Mouse (Mus musculus): ENCODE measurements around the gene Kmt2a. TPM values are rescaled to one million over a fixed set of nuclear protein-coding genes. Genes with fewer than 3 reads are reported as not detected.
A peak's percentile ranks its signal among the peaks of the same experiment; 100 is the strongest.

Gene Kmt2a
- polyA plus RNA-seq, 1 experiment from 2014 or later = 13.1 TPM

DNA sequence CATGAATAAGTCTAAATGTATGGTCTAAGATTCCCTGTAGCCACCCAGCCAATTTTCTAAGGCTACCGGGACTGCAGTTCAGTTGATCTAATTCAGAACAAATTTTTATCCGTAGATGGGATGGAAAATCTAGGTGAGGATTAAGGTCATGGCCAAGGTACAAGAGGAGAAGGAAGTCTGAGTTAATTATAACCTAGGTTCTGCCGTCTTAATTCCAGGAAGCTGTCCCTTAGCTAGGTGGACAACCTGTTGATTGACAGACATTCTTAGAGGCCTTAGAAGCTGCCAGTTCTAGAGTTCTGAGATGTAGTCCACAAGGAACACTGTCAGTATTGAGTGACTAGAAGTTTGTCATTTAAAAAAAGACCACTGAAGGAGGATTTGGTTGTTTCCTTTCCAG, 18.6 kb upstream of the Kmt2a start:
- H3K27ac ChIP-seq = no peak overlapping the region
- H3K4me3 ChIP-seq (replicated peaks) = no peak overlapping the region
- H3K4me1 ChIP-seq (replicated peaks) = no peaks in the 10 kb centered on the region
- H3K27me3 ChIP-seq (replicated peaks) = no peaks in the 10 kb centered on the region
- WGBS = 62% methylated on average over 3 of the region's 3 CpGs
- no peaks in the 10 kb centered on the region for H3K36me3 ChIP-seq
- H3K4me2 ChIP-seq (replicated peaks) = no peak overlapping the region
- no peak for ATAC-seq
- H3K9ac ChIP-seq = no peak overlapping the region
- H3K9me3 ChIP-seq = no peaks in the 10 kb centered on the region

DNA sequence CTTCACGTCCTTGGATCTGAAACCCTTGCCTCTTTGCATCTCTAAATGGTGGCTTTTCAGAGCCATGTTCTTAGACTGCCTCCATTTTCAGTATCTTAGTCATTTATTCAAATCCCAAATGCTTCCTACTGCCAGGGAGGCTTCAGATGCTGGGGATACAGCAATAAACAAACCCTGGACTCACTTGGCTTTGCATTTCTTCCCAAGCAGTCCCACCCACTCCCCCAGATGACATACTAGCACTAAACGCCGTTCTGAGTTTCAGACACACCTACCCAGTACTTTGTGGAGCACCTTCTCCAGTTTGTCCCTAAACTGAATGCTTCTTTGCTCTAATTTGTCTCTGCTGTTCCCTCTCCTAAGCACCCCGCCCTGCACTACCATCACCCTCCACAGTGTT, 15.9 kb upstream of the Kmt2a start:
- Histone ChIP-seq H3K9me3 (no peaks in the 10 kb centered on the region), H3K27me3 (replicated peaks) (no peaks in the 10 kb centered on the region), H3K36me3 (no peaks in the 10 kb centered on the region), H3K4me1 (replicated peaks) (no peaks in the 10 kb centered on the region), H3K27ac (no peak overlapping the region), H3K9ac (no peak overlapping the region), H3K4me3 (replicated peaks) (no peak overlapping the region), H3K4me2 (replicated peaks) (no peak overlapping the region)
- ATAC-seq = no peak
- WGBS = 59% methylated on average over 4 of the region's 4 CpGs

DNA sequence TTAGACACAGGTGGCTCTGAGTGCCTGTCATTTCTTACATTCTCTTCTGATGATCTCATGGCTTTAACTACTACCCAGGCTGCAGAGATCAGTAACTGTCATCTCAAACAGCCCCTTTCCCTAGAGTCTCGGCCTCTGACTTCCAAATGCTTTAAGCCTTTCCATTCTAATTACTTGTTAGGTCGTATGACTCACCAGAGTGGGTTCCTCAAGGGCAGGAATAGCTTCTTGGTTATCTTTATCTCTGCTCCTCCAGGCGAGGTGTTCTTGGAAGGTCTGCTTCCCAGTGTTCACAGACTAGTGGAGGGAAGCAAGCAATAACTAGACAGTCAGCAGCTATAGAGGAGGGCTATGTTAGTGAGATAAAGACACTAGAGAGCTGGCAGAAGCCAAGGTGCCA, 11.6 kb upstream of the Kmt2a start:
- H3K27me3 ChIP-seq (replicated peaks) = no peaks in the 10 kb centered on the region
- H3K4me1 ChIP-seq (replicated peaks) = no peaks in the 10 kb centered on the region
- no peak overlapping the region for H3K4me2 ChIP-seq (replicated peaks)
- no peak overlapping the region for H3K27ac ChIP-seq
- 42% methylated on average over 3 of the region's 3 CpGs for WGBS
- no peaks in the 10 kb centered on the region for H3K9me3 ChIP-seq
- no peak overlapping the region for H3K9ac ChIP-seq
- no peaks in the 10 kb centered on the region for H3K36me3 ChIP-seq
- H3K4me3 ChIP-seq (replicated peaks) = no peak overlapping the region
- no peak for ATAC-seq

DNA sequence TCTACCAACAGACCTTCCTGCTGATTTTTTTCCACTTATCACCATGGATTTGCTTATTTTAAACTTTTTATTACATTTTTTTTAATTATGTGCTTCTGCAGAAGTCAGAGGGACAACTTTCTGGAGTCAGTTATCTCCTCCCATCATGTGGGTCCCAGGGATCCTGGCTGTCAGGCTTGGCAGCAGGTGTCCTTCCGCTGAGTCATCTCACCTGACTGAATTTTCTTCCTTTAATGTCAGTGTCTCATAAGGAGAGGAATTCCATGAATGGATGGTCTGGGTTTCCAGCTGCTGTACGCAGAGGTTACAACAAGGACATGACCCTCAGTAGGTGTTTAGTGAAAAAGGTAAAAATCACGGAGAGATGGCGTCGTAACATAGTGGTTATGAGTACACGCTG, 10.1 kb upstream of the Kmt2a start:
- H3K4me1 ChIP-seq (replicated peaks) = no peaks in the 10 kb centered on the region
- no peak overlapping the region for H3K4me2 ChIP-seq (replicated peaks)
- H3K27ac ChIP-seq = no peak overlapping the region
- H3K4me3 ChIP-seq (replicated peaks) = no peak overlapping the region
- no peak for ATAC-seq
- H3K9ac ChIP-seq = no peak overlapping the region
- WGBS = 87% methylated on average over 6 of the region's 6 CpGs
- no peaks in the 10 kb centered on the region for H3K9me3 ChIP-seq
- H3K27me3 ChIP-seq (replicated peaks) = no peaks in the 10 kb centered on the region
- H3K36me3 ChIP-seq = no peaks in the 10 kb centered on the region

DNA sequence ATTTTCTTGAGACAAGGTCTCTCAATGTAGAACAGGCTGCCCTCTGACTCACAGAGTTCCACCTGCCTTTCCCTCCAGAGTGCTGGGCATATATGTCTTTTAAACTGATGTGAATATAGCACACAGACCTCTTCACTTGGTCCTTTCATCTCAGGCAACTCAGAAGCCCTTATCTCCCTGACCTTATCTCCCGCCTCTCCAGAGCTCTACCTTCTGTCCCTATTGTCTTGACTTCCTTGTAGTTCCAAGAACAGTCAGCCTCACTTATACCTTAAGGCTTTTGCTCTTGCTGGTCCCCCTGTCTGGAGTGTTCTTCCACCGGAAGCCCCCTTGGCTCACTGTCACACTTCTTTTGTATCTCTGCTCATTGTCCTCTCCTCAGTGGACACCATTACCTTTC, 9.0 kb upstream of the Kmt2a start:
- WGBS = 46% methylated on average over 2 of the region's 2 CpGs

DNA sequence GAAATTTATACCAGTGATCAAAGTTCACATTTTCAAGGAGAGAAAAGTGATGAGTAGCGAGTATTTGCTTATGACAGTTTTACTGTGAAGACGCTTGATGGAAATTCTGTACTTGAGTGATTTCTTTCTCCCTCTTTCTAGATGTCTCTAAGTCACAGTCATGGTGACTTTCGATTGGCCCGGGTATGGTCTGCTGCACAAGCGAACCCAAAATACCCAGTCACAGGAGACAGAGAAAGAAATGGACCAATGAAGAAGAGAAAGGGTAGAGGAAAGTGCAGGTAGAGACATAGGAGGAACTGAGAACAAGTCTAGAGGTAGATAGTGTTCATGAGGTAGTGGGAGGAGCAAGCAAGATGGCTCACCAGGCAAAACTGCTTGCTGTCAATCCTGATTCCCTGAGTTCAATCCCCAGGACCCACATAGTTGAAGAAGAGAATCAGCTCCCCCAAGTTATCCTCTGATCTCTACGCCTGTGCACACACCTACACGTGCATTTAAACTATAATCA, 7.1 kb upstream of the Kmt2a start:
- WGBS = 85% methylated on average over 7 of the region's 7 CpGs
- no peak overlapping the region for H3K4me2 ChIP-seq (replicated peaks)

More for the DNA sequence above, 9.0 kb upstream of the Kmt2a start:
- Histone ChIP-seq H3K27me3 (replicated peaks) (no peaks in the 10 kb centered on the region), H3K4me3 (replicated peaks) (no peak overlapping the region), H3K4me2 (replicated peaks) (no peak overlapping the region), H3K4me1 (replicated peaks) (no peaks in the 10 kb centered on the region), H3K27ac (no peak overlapping the region), H3K9me3 (no peaks in the 10 kb centered on the region), H3K36me3 (no peaks in the 10 kb centered on the region), H3K9ac (no peak overlapping the region)
- ATAC-seq = no peak; the same call in 1 of the 2 replicates

DNA sequence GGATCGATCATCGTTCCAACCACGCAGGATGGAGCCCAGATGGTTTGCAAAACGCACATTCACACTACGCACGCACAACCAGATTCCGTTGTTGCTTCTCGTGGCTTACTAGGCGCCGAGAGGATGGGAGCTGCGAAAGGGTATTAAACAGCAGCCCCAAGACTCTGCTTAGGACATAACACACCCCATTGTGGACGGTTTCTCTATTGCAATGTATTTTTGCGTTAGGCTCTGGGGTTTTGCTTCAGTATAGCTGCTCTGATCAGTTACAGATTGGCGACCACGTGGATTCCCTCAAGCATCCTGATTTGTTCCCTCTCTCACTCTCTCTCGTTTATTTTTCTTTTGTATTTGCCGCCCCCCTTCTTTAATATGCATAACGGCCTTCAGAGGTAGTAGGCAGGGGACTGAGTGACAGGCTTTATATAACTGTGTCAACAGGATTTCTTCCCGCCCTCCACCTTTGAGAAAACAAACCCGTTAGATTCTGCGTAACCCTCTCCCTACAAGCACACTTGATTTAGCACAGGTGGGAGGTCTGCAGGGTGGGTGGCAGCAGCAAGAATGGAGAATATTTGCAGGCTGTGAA, 2.0 kb upstream of the Kmt2a start:
- Histone ChIP-seq H3K4me1 (replicated peaks) (peaks cover 26% of the 10 kb centered on the region), H3K9me3 (no peaks in the 10 kb centered on the region), H3K27ac (peak overlapping the region; percentile 98; the same call in 1 of the 2 replicates), H3K4me3 (replicated peaks) (peak overlapping the region; percentile 99), H3K36me3 (no peaks in the 10 kb centered on the region), H3K27me3 (replicated peaks) (no peaks in the 10 kb centered on the region), H3K9ac (peak overlapping the region; percentile 78; the same call in 1 of the 2 replicates), H3K4me2 (replicated peaks) (peak overlapping the region; percentile 99)
- no peak for ATAC-seq
- WGBS = under 1% methylated on average over 21 of the region's 21 CpGs

More for the DNA sequence above, 7.1 kb upstream of the Kmt2a start:
- ATAC-seq = no peak
- H3K36me3 ChIP-seq = no peaks in the 10 kb centered on the region
- H3K27me3 ChIP-seq (replicated peaks) = no peaks in the 10 kb centered on the region
- H3K4me3 ChIP-seq (replicated peaks) = no peak overlapping the region
- no peaks in the 10 kb centered on the region for H3K9me3 ChIP-seq
- peaks cover 3% of the 10 kb centered on the region for H3K4me1 ChIP-seq (replicated peaks)
- H3K27ac ChIP-seq = no peak overlapping the region
- no peak overlapping the region for H3K9ac ChIP-seq

DNA sequence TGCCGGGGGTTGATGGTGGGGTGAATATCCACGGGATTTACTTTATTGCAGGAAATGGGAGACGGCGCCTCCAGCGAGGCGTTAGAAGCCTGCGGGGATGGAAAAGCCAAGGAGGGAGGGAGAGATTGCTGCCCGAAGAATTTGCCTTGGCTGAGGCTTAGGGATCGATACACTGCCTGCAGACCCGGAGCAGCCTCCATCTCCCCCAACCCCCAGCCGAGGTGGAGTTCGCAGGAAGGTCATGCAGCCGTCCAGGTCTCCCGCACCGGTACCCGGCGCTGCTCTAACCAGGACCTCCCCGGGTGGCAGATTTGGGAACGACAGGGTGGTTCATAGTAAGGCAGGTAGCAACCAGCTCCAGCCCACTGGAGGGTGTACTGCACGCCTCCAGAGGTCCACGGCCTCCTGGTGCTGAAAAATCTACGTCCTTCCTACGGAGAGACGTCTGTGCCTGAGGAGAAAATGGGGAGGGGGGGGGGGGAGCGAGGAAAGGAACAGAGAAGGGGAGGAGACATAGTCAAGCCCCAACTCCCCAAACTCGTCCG, 1.4 kb upstream of the Kmt2a start:
- Histone ChIP-seq H3K36me3 (no peaks in the 10 kb centered on the region), H3K27me3 (replicated peaks) (no peaks in the 10 kb centered on the region), H3K4me3 (replicated peaks) (peak overlapping the region; percentile 99), H3K4me1 (replicated peaks) (peaks cover 31% of the 10 kb centered on the region), H3K9me3 (no peaks in the 10 kb centered on the region), H3K4me2 (replicated peaks) (peak overlapping the region; percentile 99), H3K9ac (peak overlapping the region; percentile 78), H3K27ac (peak overlapping the region; percentile 98)
- peak; percentile 43; the same call in 1 of the 2 replicates for ATAC-seq
- WGBS = under 1% methylated on average over 26 of the region's 27 CpGs

DNA sequence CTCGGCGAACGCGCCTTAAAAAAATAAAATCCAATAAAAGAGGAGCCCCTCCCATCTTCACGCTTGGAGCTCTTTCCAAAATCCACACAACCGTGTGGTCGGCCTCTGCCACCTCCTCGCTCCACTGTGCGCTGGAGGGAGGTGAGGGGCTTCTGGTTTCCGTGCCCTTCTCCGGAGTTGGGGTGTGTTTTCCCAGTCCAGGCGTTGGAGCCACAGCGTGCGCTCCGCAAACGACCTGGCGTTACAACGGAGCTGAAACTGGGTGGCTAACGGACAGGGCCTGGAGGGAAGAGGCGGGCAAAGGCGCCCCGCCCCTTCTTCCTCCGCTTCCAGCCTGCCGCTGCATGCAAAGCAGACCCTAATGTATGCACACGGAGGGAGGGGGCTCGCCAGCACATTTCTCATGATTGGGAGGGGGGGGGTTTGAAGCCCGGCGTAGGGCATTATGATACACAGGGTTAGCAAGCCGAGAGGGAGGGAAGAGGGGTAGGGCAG, 892 bp upstream of the Kmt2a start:
- peak; percentile 73 for ATAC-seq
- Histone ChIP-seq H3K9me3 (no peaks in the 10 kb centered on the region), H3K4me1 (replicated peaks) (peaks cover 36% of the 10 kb centered on the region), H3K4me3 (replicated peaks) (peak overlapping the region; percentile 99), H3K4me2 (replicated peaks) (peak overlapping the region; percentile 99), H3K27ac (peak overlapping the region; percentile 98), H3K27me3 (replicated peaks) (no peaks in the 10 kb centered on the region), H3K36me3 (no peaks in the 10 kb centered on the region), H3K9ac (peak overlapping the region; percentile 78)
- WGBS = under 1% methylated on average over 29 of the region's 29 CpGs

DNA sequence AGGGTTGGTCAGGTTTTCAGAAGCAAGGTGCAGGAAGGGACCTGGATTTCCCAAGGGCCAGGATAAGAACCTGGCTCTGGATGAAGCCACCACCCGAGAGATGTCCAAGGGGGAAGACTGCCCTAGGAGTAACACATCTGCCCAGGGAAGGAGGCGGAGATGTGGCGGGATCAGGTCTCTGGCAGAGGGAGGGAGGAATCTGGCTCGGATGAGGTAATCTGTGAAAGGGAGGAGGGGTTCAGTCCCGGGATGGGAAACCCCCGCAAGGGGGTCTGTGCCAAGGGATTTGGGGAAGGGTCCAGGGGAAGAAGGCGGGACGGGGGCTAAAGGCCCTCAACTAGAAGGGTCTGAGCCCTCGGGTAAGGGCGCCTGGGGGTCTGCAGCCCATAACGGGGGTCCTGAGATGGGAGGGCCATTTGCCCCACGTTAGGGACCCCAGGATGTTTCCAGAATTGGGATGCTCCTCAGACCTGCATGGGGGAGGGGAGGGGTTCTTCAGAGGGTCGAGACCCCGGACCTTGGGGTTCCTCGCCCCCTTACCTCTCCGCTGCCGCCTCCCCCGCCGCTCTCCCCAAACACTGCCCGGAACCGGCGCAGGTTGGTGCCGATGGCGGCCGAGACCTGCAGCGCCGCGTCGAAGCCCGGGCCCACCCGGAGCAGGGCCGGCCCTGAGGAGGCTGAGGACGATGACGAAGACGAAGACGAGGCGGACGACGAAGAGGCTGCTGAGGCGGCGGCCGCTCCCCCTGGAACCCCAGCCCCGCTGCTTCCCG, 601 bp downstream of the Kmt2a start:
- Histone ChIP-seq H3K9ac (peak overlapping the region; percentile 97), H3K27ac (peak overlapping the region; percentile 90), H3K36me3 (no peaks in the 10 kb centered on the region), H3K27me3 (replicated peaks) (no peaks in the 10 kb centered on the region), H3K4me1 (replicated peaks) (peaks cover 45% of the 10 kb centered on the region), H3K4me3 (replicated peaks) (peak overlapping the region; percentile 99), H3K4me2 (replicated peaks) (peak overlapping the region; percentile 74), H3K9me3 (no peaks in the 10 kb centered on the region)
- under 1% methylated on average over 36 of the region's 44 CpGs for WGBS
- peak; percentile 26 for ATAC-seq

DNA sequence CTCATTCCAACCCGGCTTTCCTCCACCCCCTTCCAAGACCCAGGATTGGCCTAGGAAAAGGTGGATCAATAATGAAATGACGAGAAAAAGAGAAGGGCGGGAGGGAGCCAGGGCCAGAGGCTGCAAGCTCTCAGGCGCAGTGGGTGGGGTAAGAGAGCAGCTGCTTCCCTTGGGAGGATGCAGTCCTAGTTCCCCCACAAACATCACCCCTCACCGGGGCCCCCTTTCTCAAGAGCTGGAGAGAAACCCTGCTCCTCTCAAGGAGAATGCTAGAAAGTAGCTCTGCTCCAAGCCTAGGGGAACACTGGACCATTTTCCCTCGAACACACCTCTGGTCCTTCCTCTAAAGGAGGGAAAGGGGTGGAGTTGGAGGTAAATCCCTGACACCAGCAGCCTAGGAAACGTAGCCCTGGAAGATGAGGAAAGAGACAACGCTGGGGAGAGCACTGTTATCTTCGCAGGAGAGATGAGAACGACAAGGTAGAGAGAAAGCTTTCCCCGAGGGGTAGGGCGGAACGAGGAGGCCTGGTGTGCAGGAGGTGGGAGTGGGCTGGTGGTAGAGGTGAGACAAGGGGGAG, 1.3 kb downstream of the Kmt2a start:
- no peaks in the 10 kb centered on the region for H3K9me3 ChIP-seq
- peak overlapping the region; percentile 90 for H3K27ac ChIP-seq
- under 1% methylated on average over 13 of the region's 13 CpGs for whole genome bisulfite sequencing
- no peaks in the 10 kb centered on the region for H3K27me3 ChIP-seq (replicated peaks)
- no peak for ATAC-seq
- no peaks in the 10 kb centered on the region for H3K36me3 ChIP-seq
- peak overlapping the region; percentile 74 for H3K4me2 ChIP-seq (replicated peaks)
- H3K9ac ChIP-seq = peak overlapping the region; percentile 97
- peaks cover 46% of the 10 kb centered on the region for H3K4me1 ChIP-seq (replicated peaks)
- peak overlapping the region; percentile 99 for H3K4me3 ChIP-seq (replicated peaks)
